Mouse (Mus musculus) left cerebral cortex, adult 18-20 months (tissue): ENCODE measurements around the gene Smyd3. TPM values are rescaled to one million over a fixed set of nuclear protein-coding genes. Genes with fewer than 3 reads are reported as not detected.
A peak's percentile ranks its signal among the peaks of the same experiment; 100 is the strongest.
"Not testable (repeated sequence)": the region's sequence is repeated elsewhere in the genome, so short reads cannot be mapped to it uniquely, and the experiment has no call there.

ENCODE experiments used
- DNase-seq, 2 experiments: peaks; one replicate each; pipeline ENCODE4 v3.0.0; 2021 to 2022; ENCODE audit warnings: low spot score in 2 of 2, mixed read lengths in 1 of 2
- total RNA-seq, 2 experiments: library from RNA; stranded (reverse); gene quantifications; 2 replicates each; pipeline ENCODE4 v1.2.3; 2021

Gene Smyd3
- total RNA-seq, 2 experiments from 2014 or later: 26.6 to 27.4 TPM

GRCm38 (mm10) chr1:179302446-179303230, 215.2 kb downstream of the Smyd3 start:
- no peak for DNase-seq

- no peak for DNase-seq
Observed at GRCm38 (mm10) chr1:179295626-179296025, 222.2 kb downstream of the Smyd3 start.

- DNase-seq: no peak
Observed at GRCm38 (mm10) chr1:179293772-179294353, 224.0 kb downstream of the Smyd3 start.

- not testable (repeated sequence) for DNase-seq
Observed at GRCm38 (mm10) chr1:179290181-179290580, 227.7 kb downstream of the Smyd3 start.

- no peak for DNase-seq
Observed at GRCm38 (mm10) chr1:179289744-179290143, 228.1 kb downstream of the Smyd3 start.

GRCm38 (mm10) chr1:179286748-179287147, 231.1 kb downstream of the Smyd3 start:
- DNase-seq: no peak

GRCm38 (mm10) chr1:179282821-179283220, 235.0 kb downstream of the Smyd3 start:
- no peak for DNase-seq

GRCm38 (mm10) chr1:179281401-179282121, 236.3 kb downstream of the Smyd3 start:
- DNase-seq: no peak

GRCm38 (mm10) chr1:179279116-179279515, 238.7 kb downstream of the Smyd3 start:
- no peak for DNase-seq

GRCm38 (mm10) chr1:179277346-179277745, 240.5 kb downstream of the Smyd3 start:
- DNase-seq: no peak

- DNase-seq: no peak
Observed at GRCm38 (mm10) chr1:179276866-179277265, 241.0 kb downstream of the Smyd3 start.

- no peak for DNase-seq
Observed at GRCm38 (mm10) chr1:179272926-179273325, 244.9 kb downstream of the Smyd3 start.

GRCm38 (mm10) chr1:179272351-179272750, 245.5 kb downstream of the Smyd3 start:
- DNase-seq: no peak

- DNase-seq: no peak
Observed at GRCm38 (mm10) chr1:179266936-179267335, 250.9 kb downstream of the Smyd3 start.

- DNase-seq: peak; percentile 9 to 42
Observed at GRCm38 (mm10) chr1:179261496-179261966, 256.3 kb downstream of the Smyd3 start.

- DNase-seq: no peak
Observed at GRCm38 (mm10) chr1:179255826-179256512, 261.9 kb downstream of the Smyd3 start.

GRCm38 (mm10) chr1:179254531-179254930, 263.3 kb downstream of the Smyd3 start:
- DNase-seq: no peak

GRCm38 (mm10) chr1:179252611-179253010, 265.2 kb downstream of the Smyd3 start:
- no peak for DNase-seq

GRCm38 (mm10) chr1:179250388-179250787, 267.5 kb downstream of the Smyd3 start:
- DNase-seq: no peak

GRCm38 (mm10) chr1:179243554-179243953, 274.3 kb downstream of the Smyd3 start:
- DNase-seq: no peak

GRCm38 (mm10) chr1:179240663-179241279, 277.1 kb downstream of the Smyd3 start:
- DNase-seq: no peak
